Mouse (Mus musculus): ENCODE measurements at regions not wholly inside any gene's neighbourhood (a gene's known extent, or its start where the extent isn't known, plus 50 kb on each side); places are given as distances from the start of the nearest gene placed in this dataset.
A peak's percentile ranks its signal among the peaks of the same experiment; 100 is the strongest.

GRCm38 (mm10) chr12:39935775-39936174 is 102.0 kb downstream of the Arl4a start:
- WGBS: 70% methylated on average over 12 of the region's 12 CpGs
- Histone ChIP-seq H3K9ac (ENCODE audit: low read length) (no peak overlapping the region), H3K4me1 (ENCODE audit: control insufficient read depth in 2 of 2, insufficient read depth in 2 of 2, low read length in 2 of 2) (peaks cover 0 to 5% of the 10 kb centered on the region in 2 experiments; a peak in 3 of 4 replicates), H3K4me2 (ENCODE audit: low read length) (peak overlapping the region; percentile 8; the same call in 1 of the 2 replicates), H3K4me3 (ENCODE audit: control insufficient read depth in 1 of 2, insufficient read depth in 1 of 2, low read depth in 1 of 2, low read length in 2 of 2) (no peak overlapping the region), H3K27me3 (ENCODE audit: control insufficient read depth, insufficient read depth, low read length) (no peaks in the 10 kb centered on the region), H3K9me3 (ENCODE audit: control insufficient read depth, low read length) (no peaks in the 10 kb centered on the region), H3K27ac (replicated peaks in 1 of 2; ENCODE audit: control insufficient read depth in 1 of 2, insufficient read depth in 1 of 2, low read depth in 2 of 2, low read length in 2 of 2) (no peak overlapping the region), H3K36me3 (ENCODE audit: control insufficient read depth, insufficient read depth, low read length) (no peaks in the 10 kb centered on the region)
- ATAC-seq (ENCODE audit: insufficient number of reproducible peaks, insufficient read depth, low FRiP score, low read depth): no peak

- H3K9ac ChIP-seq (ENCODE audit: low read length): no peak overlapping the region
- peaks cover 0 to 5% of the 10 kb centered on the region in 2 experiments; a peak in 3 of 4 replicates for H3K4me1 ChIP-seq (ENCODE audit: control insufficient read depth in 2 of 2, insufficient read depth in 2 of 2, low read length in 2 of 2)
- no peak for ATAC-seq (ENCODE audit: insufficient number of reproducible peaks, insufficient read depth, low FRiP score, low read depth)
- no peak overlapping the region for H3K27ac ChIP-seq (replicated peaks in 1 of 2; ENCODE audit: control insufficient read depth in 1 of 2, insufficient read depth in 1 of 2, low read depth in 2 of 2, low read length in 2 of 2)
- no peak overlapping the region for H3K4me2 ChIP-seq (ENCODE audit: low read length)
- WGBS: 82% methylated on average over 4 of the region's 4 CpGs
- no peak overlapping the region for H3K4me3 ChIP-seq (ENCODE audit: control insufficient read depth in 1 of 2, insufficient read depth in 1 of 2, low read depth in 1 of 2, low read length in 2 of 2)
- no peaks in the 10 kb centered on the region for H3K9me3 ChIP-seq (ENCODE audit: control insufficient read depth, low read length)
- no peaks in the 10 kb centered on the region for H3K36me3 ChIP-seq (ENCODE audit: control insufficient read depth, insufficient read depth, low read length)
- no peaks in the 10 kb centered on the region for H3K27me3 ChIP-seq (ENCODE audit: control insufficient read depth, insufficient read depth, low read length)
Observed at GRCm38 (mm10) chr12:39934877-39935276, 102.9 kb downstream of the Arl4a start.

GRCm38 (mm10) chr12:39931251-39931650 is 106.6 kb downstream of the Arl4a start:
- Histone ChIP-seq H3K4me1 (ENCODE audit: control insufficient read depth in 2 of 2, insufficient read depth in 2 of 2, low read length in 2 of 2) (peaks cover 0 to 5% of the 10 kb centered on the region in 2 experiments; a peak in 3 of 4 replicates), H3K9ac (ENCODE audit: low read length) (no peak overlapping the region), H3K4me3 (ENCODE audit: control insufficient read depth in 1 of 2, insufficient read depth in 1 of 2, low read depth in 1 of 2, low read length in 2 of 2) (no peak overlapping the region), H3K27ac (replicated peaks in 1 of 2; ENCODE audit: control insufficient read depth in 1 of 2, insufficient read depth in 1 of 2, low read depth in 2 of 2, low read length in 2 of 2) (no peak overlapping the region), H3K4me2 (ENCODE audit: low read length) (no peak overlapping the region), H3K36me3 (ENCODE audit: control insufficient read depth, insufficient read depth, low read length) (no peaks in the 10 kb centered on the region), H3K9me3 (ENCODE audit: control insufficient read depth, low read length) (no peaks in the 10 kb centered on the region), H3K27me3 (ENCODE audit: control insufficient read depth, insufficient read depth, low read length) (no peaks in the 10 kb centered on the region)
- WGBS: 66% methylated on average over 1 of the region's 1 CpGs
- ATAC-seq (ENCODE audit: insufficient number of reproducible peaks, insufficient read depth, low FRiP score, low read depth): no peak

- no peaks in the 10 kb centered on the region for H3K4me1 ChIP-seq (ENCODE audit: control insufficient read depth in 2 of 2, insufficient read depth in 2 of 2, low read length in 2 of 2)
- no peak overlapping the region for H3K4me3 ChIP-seq (ENCODE audit: control insufficient read depth in 1 of 2, insufficient read depth in 1 of 2, low read depth in 1 of 2, low read length in 2 of 2)
- H3K9ac ChIP-seq (ENCODE audit: low read length): no peak overlapping the region
- no peak overlapping the region for H3K4me2 ChIP-seq (ENCODE audit: low read length)
- H3K27me3 ChIP-seq (ENCODE audit: control insufficient read depth, insufficient read depth, low read length): no peaks in the 10 kb centered on the region
- H3K36me3 ChIP-seq (ENCODE audit: control insufficient read depth, insufficient read depth, low read length): no peaks in the 10 kb centered on the region
- no peaks in the 10 kb centered on the region for H3K9me3 ChIP-seq (ENCODE audit: control insufficient read depth, low read length)
- no peak for ATAC-seq (ENCODE audit: insufficient number of reproducible peaks, insufficient read depth, low FRiP score, low read depth)
- H3K27ac ChIP-seq (replicated peaks in 1 of 2; ENCODE audit: control insufficient read depth in 1 of 2, insufficient read depth in 1 of 2, low read depth in 2 of 2, low read length in 2 of 2): no peak overlapping the region
Observed at GRCm38 (mm10) chr12:39927902-39928301, 109.9 kb downstream of the Arl4a start.

- no peak overlapping the region for H3K27ac ChIP-seq (replicated peaks in 1 of 2; ENCODE audit: control insufficient read depth in 1 of 2, insufficient read depth in 1 of 2, low read depth in 2 of 2, low read length in 2 of 2)
- H3K4me1 ChIP-seq (ENCODE audit: control insufficient read depth in 2 of 2, insufficient read depth in 2 of 2, low read length in 2 of 2): no peaks in the 10 kb centered on the region
- no peak overlapping the region for H3K4me2 ChIP-seq (ENCODE audit: low read length)
- no peak overlapping the region for H3K9ac ChIP-seq (ENCODE audit: low read length)
- H3K9me3 ChIP-seq (ENCODE audit: control insufficient read depth, low read length): no peaks in the 10 kb centered on the region
- no peaks in the 10 kb centered on the region for H3K36me3 ChIP-seq (ENCODE audit: control insufficient read depth, insufficient read depth, low read length)
- H3K27me3 ChIP-seq (ENCODE audit: control insufficient read depth, insufficient read depth, low read length): no peaks in the 10 kb centered on the region
- ATAC-seq (ENCODE audit: insufficient number of reproducible peaks, insufficient read depth, low FRiP score, low read depth): no peak
- 77% methylated on average over 8 of the region's 8 CpGs for WGBS
- H3K4me3 ChIP-seq (ENCODE audit: control insufficient read depth in 1 of 2, insufficient read depth in 1 of 2, low read depth in 1 of 2, low read length in 2 of 2): no peak overlapping the region
Observed at GRCm38 (mm10) chr12:39927014-39927413, 110.8 kb downstream of the Arl4a start.

GRCm38 (mm10) chr12:39921481-39921880 is 116.3 kb downstream of the Arl4a start:
- 81% methylated on average over 3 of the region's 3 CpGs for WGBS
- no peaks in the 10 kb centered on the region for H3K27me3 ChIP-seq (ENCODE audit: control insufficient read depth, insufficient read depth, low read length)
- peaks cover 3 to 10% of the 10 kb centered on the region in 2 experiments; a peak in 3 of 4 replicates for H3K4me1 ChIP-seq (ENCODE audit: control insufficient read depth in 2 of 2, insufficient read depth in 2 of 2, low read length in 2 of 2)
- H3K9me3 ChIP-seq (ENCODE audit: control insufficient read depth, low read length): no peaks in the 10 kb centered on the region
- no peak overlapping the region for H3K27ac ChIP-seq (replicated peaks in 1 of 2; ENCODE audit: control insufficient read depth in 1 of 2, insufficient read depth in 1 of 2, low read depth in 2 of 2, low read length in 2 of 2)
- H3K4me3 ChIP-seq (ENCODE audit: control insufficient read depth in 1 of 2, insufficient read depth in 1 of 2, low read depth in 1 of 2, low read length in 2 of 2): no peak overlapping the region
- ATAC-seq (ENCODE audit: insufficient number of reproducible peaks, insufficient read depth, low FRiP score, low read depth): no peak
- H3K4me2 ChIP-seq (ENCODE audit: low read length): no peak overlapping the region
- H3K9ac ChIP-seq (ENCODE audit: low read length): no peak overlapping the region
- H3K36me3 ChIP-seq (ENCODE audit: control insufficient read depth, insufficient read depth, low read length): no peaks in the 10 kb centered on the region

- ATAC-seq (ENCODE audit: insufficient number of reproducible peaks, insufficient read depth, low FRiP score, low read depth): peak; percentile 76
- 29% methylated on average over 8 of the region's 8 CpGs for WGBS
- no peak overlapping the region for H3K9ac ChIP-seq (ENCODE audit: low read length)
- no peak overlapping the region; a peak in 1 of 4 replicates for H3K27ac ChIP-seq (replicated peaks in 1 of 2; ENCODE audit: control insufficient read depth in 1 of 2, insufficient read depth in 1 of 2, low read depth in 2 of 2, low read length in 2 of 2)
- H3K9me3 ChIP-seq (ENCODE audit: control insufficient read depth, low read length): no peaks in the 10 kb centered on the region
- H3K36me3 ChIP-seq (ENCODE audit: control insufficient read depth, insufficient read depth, low read length): no peaks in the 10 kb centered on the region
- no peaks in the 10 kb centered on the region for H3K27me3 ChIP-seq (ENCODE audit: control insufficient read depth, insufficient read depth, low read length)
- no peak overlapping the region for H3K4me3 ChIP-seq (ENCODE audit: control insufficient read depth in 1 of 2, insufficient read depth in 1 of 2, low read depth in 1 of 2, low read length in 2 of 2)
- H3K4me1 ChIP-seq (ENCODE audit: control insufficient read depth in 2 of 2, insufficient read depth in 2 of 2, low read length in 2 of 2): peaks cover 3 to 10% of the 10 kb centered on the region in 2 experiments; a peak in 3 of 4 replicates
- no peak overlapping the region for H3K4me2 ChIP-seq (ENCODE audit: low read length)
Observed at GRCm38 (mm10) chr12:39920466-39920913, 117.3 kb downstream of the Arl4a start.

- Histone ChIP-seq H3K4me1 (ENCODE audit: control insufficient read depth in 2 of 2, insufficient read depth in 2 of 2, low read length in 2 of 2) (peaks cover 3 to 10% of the 10 kb centered on the region in 2 experiments; a peak in 3 of 4 replicates), H3K4me2 (ENCODE audit: low read length) (no peak overlapping the region), H3K27ac (replicated peaks in 1 of 2; ENCODE audit: control insufficient read depth in 1 of 2, insufficient read depth in 1 of 2, low read depth in 2 of 2, low read length in 2 of 2) (no peak overlapping the region), H3K36me3 (ENCODE audit: control insufficient read depth, insufficient read depth, low read length) (no peaks in the 10 kb centered on the region), H3K4me3 (ENCODE audit: control insufficient read depth in 1 of 2, insufficient read depth in 1 of 2, low read depth in 1 of 2, low read length in 2 of 2) (no peak overlapping the region), H3K9me3 (ENCODE audit: control insufficient read depth, low read length) (no peaks in the 10 kb centered on the region), H3K9ac (ENCODE audit: low read length) (no peak overlapping the region), H3K27me3 (ENCODE audit: control insufficient read depth, insufficient read depth, low read length) (no peaks in the 10 kb centered on the region)
- ATAC-seq (ENCODE audit: insufficient number of reproducible peaks, insufficient read depth, low FRiP score, low read depth): no peak
- 85% methylated on average over 2 of the region's 2 CpGs for WGBS
Observed at GRCm38 (mm10) chr12:39919909-39920308, 117.9 kb downstream of the Arl4a start.

Data from heart, embryonic 14.5 days (tissue).